13 mouse cellular contexts compared by ENCODE assay signal in the genomic region with DNA sequence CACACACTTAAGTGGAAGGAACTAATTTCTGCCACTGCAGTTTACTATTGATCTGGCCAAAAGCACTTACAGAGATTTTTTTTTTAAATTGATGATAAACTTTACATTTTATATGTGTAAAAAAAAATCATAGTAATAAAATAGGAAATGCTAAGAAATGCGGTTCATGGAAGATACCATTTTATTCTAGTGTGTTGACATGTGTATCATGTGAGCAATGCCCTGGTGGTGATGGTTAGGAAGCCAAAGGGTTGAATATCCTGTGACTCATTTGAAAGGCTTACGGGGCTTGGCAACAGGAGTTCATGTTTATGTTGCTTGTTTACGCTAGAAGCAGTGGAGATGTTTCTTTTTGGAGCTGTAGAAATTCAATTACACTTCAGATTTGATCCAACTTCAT. TPM values are rescaled to one million over a fixed set of nuclear protein-coding genes. Genes with fewer than 3 reads are reported as not detected.
DNase-seq lines count a peak whose midpoint lies in the region.
"Had no signal": no experiment of that assay in that cellular context is flagged by ENCODE, and none has a peak within 500 bp of the region (broad histone marks: within the 10 kb centered on the region; RNA-seq: fewer than 3 reads in every experiment).

No protein-coding gene starts in this region.

- DNase-seq in 3T3-L1 (ENCODE audit: low read depth, low spot score) (peak; percentile 88), A20 (ENCODE audit: low read depth, low spot score) (peak; percentile 28), MEL-GATA-1-ER (ENCODE audit: extremely low read depth, low read depth) (peak; percentile 27)
- peak; percentile 27 for DNase-seq in induced T-regulatory cell, adult 2 months (ENCODE audit: low read depth)
- DNase-seq in frontal cortex, postnatal 10 days (ENCODE audit: low spot score in 2 of 2), result no peak
- no peak for DNase-seq in adrenal gland, postnatal 14 days
- DNase-seq in left cerebral cortex, adult 8-10 months (ENCODE audit: low spot score in 2 of 2), result no peak
- DNase-seq: adrenal gland, postnatal 25 days; cerebellum, adult 18-20 months; cerebellum, postnatal 10 days; embryo, embryonic 11 days; gastrocnemius, postnatal 14 days; kidney, adult 8-10 months had no signal

RNA-seq across cellular contexts. Expression of a gene that starts 1.2 kb away (rescaled TPM):
- 8.2 and 9.8 TPM in 2 replicates for total RNA-seq in adrenal gland, postnatal 14 days (2021)
- total RNA-seq in left cerebral cortex, adult 8-10 months (2022), result 10 to 100 TPM; 23.6 to 25.6 (median 24.5) TPM

RNA-seq across cellular contexts. Expression of a gene that starts 27.4 kb away (rescaled TPM):
- 15.5 TPM in 2 replicates for total RNA-seq in adrenal gland, postnatal 14 days (2021)
- total RNA-seq in left cerebral cortex, adult 8-10 months (2022), result 10 to 100 TPM; 22.7 to 32.0 (median 28.0) TPM

RNA-seq across cellular contexts. Expression of a gene that starts 27.7 kb away (rescaled TPM):
- total RNA-seq in adrenal gland, postnatal 14 days (2021), result 15.8 and 20.7 TPM in 2 replicates
- total RNA-seq in left cerebral cortex, adult 8-10 months (2022), result 10 to 100 TPM; 12.6 to 15.1 (median 13.7) TPM

RNA-seq across cellular contexts. Expression of a gene that starts 30.7 kb away (rescaled TPM):
- 24.6 and 25.0 TPM in 2 replicates for total RNA-seq in adrenal gland, postnatal 14 days (2021)
- 10 to 100 TPM; 18.6 to 24.0 (median 22.1) TPM for total RNA-seq in left cerebral cortex, adult 8-10 months (2022)

Comparison
In these comparisons a context has a peak if more than half of its experiments do, and no peak if none do; other contexts are left out.
1. DNase-seq: peak in 3T3-L1 (single experiment), A20 (single experiment), MEL-GATA-1-ER (single experiment) and induced T-regulatory cell, adult 2 months (single experiment); none in frontal cortex, postnatal 10 days (0 of 2), adrenal gland, postnatal 14 days (single experiment) and left cerebral cortex, adult 8-10 months (0 of 2).